Mouse (Mus musculus) heart, embryonic 13.5 days (tissue): ENCODE measurements around the gene Adora2a. TPM values are rescaled to one million over a fixed set of nuclear protein-coding genes. Genes with fewer than 3 reads are reported as not detected.

Experiments
- polyA plus RNA-seq: library from polyadenylated mRNA; unstranded; fragments of >200 nt; fragmentation: Nextera tagmentation; extraction: Ambion mirVana; gene quantifications from 2 replicates; pipeline ENCODE4 v1.2.1, GENCODE M21; 2015

Adora2a gene
- polyA plus RNA-seq, 1 experiment from 2014 or later = 3.4 TPM

Other genes with a start within 250 kb of the Adora2a start
- 19.6 and 19.9 TPM in 2 replicates for gene Specc1l, start 104.8 kb upstream of the Adora2a start, polyA plus RNA-seq
- gene Upb1, start 84.2 kb downstream of the Adora2a start, polyA plus RNA-seq = 0.23 and 0.42 TPM in 2 replicates
- 96.6 and 101 TPM in 2 replicates for gene Snrpd3, start 200.7 kb downstream of the Adora2a start, polyA plus RNA-seq
- gene Gucd1, start 201.1 kb downstream of the Adora2a start, polyA plus RNA-seq = 22.4 and 25.4 TPM in 2 replicates
- gene Lrrc75b, start 243.5 kb downstream of the Adora2a start, polyA plus RNA-seq = 1.2 TPM in 2 replicates
- 0.52 and 0.76 TPM in 2 replicates for gene Ggt1, start 244.7 kb downstream of the Adora2a start, polyA plus RNA-seq